Mouse (Mus musculus) liver (tissue): ENCODE measurements at regions not wholly inside any gene's neighbourhood (a gene's known extent, or its start where the extent isn't known, plus 50 kb on each side); places are given as distances from the start of the nearest gene placed in this dataset.

Experiments
- DNase-seq: peaks from one replicate; pipeline ENCODE4 v3.0.0-alpha.2; 2020; ENCODE audit warnings: mixed read lengths

DNA sequence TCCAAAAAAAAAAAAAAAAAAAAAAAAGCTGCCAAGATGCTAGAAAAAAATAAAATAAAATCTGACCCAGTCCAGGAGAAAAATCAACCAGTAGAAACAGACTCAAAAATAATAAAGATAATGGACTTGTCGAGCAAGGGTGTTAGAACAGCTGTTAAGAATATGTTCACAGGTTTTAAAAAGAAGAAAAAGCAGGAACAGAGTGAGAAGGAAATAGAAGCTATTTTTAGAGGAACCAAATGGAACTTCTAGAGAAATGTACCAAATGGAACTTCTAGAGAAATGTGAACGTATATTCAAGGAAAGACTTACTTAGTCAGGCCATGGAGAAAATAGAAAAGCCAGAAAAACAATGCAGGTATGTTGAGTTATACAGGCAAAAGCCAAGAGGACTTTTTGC lies 662.4 kb upstream of the Jmjd1c start:
- no peak for DNase-seq

GRCm38 (mm10) chr10:66470684-66471083 lies 625.2 kb upstream of the Jmjd1c start:
- DNase-seq, result no peak

DNA sequence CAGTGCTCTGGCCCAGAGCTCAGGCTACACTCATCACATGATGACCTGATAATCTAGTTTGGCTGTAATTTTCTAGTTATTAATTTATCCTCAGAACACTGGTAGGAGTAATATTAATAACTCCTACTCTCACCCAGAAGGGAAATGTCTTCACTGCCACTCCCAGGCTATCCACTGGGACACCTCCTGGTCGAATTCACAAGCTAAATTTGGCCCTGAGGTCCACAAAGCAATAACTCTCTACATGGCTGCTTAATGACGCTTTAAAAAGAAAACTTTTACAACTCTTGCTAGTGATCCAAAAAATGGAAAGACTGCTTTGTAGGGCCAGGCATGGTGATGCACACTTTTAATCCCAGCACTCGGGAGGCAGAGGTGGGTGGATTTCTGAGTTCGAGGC lies 623.9 kb upstream of the Jmjd1c start:
- no peak for DNase-seq

DNA sequence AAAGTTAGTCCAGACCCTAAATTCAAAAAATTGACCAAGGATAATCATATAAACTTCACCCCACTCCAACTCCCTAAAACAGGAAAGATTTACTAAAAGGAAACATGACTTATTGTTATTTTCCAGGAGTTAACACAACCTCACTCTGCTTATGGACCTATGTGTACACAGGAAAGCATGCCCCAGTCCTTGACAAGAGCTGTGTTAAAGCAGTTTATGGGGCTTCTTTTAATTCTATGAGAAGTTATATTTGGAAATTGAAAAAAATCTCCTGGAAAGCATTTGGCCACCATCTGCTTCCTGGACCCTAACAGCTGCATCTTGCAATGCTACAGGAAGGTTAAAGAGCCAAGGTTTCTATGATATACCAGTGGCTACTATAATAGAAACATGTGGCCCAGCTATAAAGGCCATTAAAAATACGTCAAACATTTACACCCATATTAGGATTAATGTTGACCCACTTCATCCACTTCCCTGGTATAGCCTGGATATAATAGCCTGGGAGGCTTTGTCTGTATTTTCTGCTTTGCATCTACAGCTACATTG lies 620.7 kb upstream of the Jmjd1c start:
- no peak for DNase-seq

DNA sequence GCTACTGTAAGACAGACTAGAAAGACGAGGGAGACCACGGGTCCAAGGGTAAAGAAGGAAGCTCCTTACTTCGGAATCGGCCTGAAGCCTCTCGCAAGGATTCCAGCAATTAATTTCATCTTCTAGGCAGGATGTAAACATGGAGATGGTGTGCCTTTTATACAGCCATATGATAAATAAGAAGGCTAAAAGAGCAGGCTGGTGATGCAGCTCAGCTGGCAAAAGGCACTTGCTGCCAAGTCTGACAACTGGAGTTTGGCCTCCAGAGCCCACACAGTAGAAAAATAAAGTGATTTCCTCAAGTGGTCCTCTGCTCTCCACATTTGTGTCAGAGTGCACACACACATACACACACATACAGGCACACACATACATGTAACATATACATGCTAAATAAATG lies 605.1 kb upstream of the Jmjd1c start:
- no peak for DNase-seq

DNA sequence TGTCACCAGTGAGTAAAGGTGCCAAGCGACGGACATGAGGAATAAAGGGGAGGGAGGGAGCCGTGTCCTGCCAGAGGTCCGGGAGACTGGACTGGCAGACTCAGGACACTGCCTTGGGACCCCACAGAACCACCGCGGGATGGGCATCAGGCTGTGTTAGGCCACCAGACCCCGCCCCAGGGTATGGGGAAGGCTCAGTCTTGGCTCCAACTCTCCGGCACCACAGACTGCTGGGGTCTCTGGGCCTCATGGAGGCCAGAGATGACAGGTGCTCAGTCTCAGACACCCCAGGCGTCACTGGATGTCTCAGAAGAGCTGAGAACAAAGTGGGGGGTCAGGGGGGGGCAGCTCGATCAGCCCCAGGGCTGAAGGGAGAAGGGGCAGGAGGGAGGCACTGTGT lies 604.1 kb upstream of the Jmjd1c start:
- DNase-seq, result no peak

DNA sequence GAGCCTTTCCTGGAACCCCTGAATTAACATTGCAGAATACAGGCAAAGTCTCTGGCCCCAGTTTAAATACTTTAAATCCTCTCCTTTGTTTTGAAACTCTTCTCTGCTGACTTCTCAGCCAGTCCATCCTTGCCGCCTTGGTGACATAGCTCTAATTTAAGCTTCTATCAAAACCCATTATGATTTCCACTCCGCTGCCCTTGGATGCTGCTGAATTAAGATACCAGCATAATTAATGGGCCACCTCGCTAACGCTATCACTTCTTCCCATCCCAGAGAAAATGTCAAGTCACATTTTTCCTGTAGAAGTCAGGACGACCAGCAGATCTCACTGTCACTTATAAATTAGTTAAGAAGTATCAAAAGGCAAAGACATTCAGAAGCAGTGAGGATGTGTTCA lies 556.1 kb upstream of the Jmjd1c start:
- no peak for DNase-seq

DNA sequence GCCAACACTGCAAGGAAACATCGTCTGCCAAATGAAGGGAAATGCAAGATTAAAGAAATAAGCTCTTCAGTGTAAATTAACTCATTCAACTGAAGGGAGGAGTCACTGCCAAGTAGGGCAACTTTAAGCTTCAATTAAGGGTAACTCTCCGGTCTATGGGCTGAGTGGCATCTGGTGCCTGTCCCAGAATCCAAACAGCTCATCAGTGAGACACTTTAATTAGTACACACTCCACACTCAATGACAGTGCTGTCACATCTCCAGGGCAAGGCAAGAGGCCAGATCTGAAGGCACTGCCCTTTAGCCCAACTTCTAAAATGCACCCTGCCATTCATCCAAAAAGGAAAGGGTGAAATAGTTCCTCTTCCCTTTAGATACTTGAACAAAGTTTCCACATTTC lies 549.3 kb upstream of the Jmjd1c start:
- DNase-seq, result no peak

- DNase-seq, result no peak
Measured at GRCm38 (mm10) chr10:66547660-66548059, 548.3 kb upstream of the Jmjd1c start.

DNA sequence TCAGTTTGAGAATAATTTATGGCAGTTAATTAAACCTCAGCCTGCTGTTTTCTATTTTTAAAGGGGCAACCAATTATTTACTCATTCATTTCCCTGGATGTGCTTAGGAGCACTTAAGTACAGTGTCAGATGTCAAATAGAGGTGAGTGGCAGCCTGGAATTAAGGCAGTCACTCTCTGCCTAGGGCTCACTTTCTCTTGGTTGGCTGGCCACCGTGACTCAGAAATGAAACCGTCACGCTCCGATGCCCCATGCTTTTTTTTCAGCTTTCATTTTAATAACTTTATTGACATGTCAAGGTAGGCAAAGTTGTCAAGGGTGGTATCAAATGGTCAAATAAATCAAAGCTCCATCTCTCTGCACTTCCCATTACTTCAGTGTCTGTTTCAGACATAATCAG lies 547.9 kb upstream of the Jmjd1c start:
- DNase-seq, result no peak

DNA sequence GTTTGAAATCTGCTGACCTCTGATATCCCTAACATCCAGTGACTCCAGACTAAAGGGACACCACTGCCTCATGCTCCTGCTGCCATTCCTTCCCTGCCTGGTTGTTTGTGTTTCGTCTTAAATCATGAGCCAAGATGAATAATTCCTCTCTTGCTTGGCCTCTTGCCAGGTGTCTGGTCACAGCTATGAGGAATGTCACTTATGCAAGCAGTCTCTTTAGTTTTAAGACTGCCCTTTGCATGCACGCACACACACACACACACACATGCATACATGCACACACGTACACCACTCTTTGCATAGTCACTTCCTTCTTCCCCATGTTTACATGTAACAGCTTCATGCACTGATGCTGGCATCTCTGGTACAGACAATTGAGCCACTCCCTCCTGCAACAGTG lies 543.0 kb upstream of the Jmjd1c start:
- DNase-seq, result peak; percentile 11

DNA sequence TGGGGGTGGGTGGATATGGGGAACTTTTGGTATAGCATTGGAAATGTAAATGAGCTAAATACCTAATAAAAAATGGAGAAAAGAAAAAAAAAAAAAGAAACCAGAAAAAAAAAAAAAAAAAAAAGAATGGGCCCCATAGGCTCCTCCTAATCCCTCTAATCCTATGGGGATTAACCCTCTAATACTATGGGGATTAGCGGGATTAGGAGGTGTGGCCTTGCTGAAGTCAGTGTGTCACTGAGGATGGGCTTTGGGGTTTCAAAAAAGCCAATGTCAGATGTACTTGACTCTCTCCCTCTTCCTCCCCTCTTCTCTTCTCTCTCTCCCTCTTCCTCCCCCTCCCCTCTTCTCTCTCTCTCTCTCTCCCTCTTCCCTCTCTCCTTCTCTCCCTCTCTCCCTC lies 541.7 kb upstream of the Jmjd1c start:
- DNase-seq, result no peak

DNA sequence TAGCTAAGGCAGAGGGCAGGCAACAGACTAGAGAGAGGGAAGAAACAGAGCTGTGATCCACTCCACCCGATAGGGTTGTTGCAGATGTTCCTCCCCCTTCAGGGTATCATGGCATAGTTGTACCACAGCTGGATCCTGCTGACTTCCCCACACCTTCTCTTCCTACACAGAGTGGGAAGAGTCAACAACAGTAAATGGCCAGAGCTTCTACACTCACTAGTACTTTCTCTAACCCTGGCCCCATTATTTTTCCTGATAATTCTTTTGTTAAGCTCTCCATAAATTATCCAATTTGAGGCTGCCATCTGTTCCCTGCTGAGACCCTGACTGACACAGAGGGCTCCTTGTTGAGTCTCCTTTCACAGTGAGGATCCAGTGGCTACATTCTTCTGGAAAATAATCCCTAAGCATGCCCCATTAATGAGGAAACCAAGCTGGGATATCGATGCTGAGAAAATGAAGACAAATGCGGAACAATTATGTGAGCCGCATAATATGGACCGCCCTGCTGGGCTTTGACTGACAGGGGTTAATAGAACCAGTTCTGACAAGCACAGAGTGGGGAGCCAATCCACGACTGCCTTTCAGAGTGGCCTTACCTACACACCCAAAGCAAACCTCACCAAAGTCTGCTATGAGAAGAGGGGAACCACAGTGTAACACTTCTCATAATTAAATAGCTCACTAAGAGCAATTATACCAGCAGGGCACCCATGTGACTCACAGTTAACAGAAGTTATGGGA lies 537.7 kb upstream of the Jmjd1c start:
- no peak for DNase-seq

- no peak for DNase-seq
Measured at GRCm38 (mm10) chr10:66565374-66565773, 530.6 kb upstream of the Jmjd1c start.

- DNase-seq, result no peak
Measured at GRCm38 (mm10) chr10:66574846-66575535, 520.9 kb upstream of the Jmjd1c start.

DNA sequence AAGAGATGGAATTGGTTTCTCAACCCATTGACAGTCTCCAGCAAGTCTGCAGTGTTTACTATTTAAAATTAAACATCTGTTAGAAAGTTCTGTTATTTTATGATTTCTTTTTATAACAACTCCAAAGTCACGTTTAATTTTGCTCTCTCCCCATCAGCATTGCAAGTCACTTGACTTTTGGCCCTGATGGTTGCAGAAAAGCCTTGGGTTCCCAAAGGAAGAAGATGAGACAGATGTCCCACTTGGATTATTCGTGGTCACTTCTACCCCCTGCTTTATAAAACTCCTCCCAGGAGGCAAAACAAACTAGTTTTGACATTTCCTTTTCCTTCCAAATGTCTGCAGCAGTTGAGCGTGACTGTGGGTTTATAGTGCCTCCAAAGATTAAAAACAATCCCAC lies 502.9 kb upstream of the Jmjd1c start:
- no peak for DNase-seq

DNA sequence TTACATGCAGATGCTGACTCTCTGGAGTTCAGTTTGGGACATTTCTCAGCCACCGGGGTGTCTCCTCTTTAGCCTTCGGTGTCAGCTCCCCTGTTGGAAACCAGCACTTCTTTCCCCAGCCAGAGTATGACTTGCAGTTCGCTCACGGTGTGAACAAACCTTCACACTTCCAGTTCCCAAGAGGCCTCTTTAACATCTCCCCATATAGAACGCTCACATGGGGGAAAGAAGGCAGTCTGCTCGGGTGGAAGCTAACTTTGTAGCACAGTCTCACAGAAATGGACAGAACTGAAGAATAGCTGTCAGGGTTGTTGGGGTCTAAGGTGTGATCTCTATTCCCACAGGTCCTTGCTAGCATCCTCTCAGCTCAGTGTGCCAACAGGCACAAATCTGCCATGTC lies 502.4 kb upstream of the Jmjd1c start:
- no peak for DNase-seq

- DNase-seq, result no peak
Measured at GRCm38 (mm10) chr10:66597952-66598351, 498.0 kb upstream of the Jmjd1c start.

DNA sequence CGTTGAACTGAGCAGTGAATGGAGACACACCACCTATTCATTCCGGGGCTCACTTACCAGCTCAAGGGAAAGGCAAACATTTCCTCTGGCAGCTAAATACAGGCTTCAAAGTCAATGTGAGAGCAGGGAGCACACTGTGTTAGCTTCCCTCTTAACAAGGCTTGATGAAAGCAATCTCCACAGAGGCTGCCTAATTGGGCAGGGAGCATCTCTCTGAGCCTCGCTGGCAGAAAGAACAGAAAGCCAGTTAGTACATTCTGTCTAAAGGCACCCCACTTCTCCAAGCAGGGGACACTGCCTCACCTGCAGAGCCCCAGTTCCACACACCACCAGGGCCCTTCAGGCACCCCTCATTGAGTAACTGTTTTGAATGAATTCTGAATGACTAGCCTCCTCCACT lies 488.8 kb upstream of the Jmjd1c start:
- no peak for DNase-seq

GRCm38 (mm10) chr10:66616280-66616679 lies 479.6 kb upstream of the Jmjd1c start:
- DNase-seq, result no peak

DNA sequence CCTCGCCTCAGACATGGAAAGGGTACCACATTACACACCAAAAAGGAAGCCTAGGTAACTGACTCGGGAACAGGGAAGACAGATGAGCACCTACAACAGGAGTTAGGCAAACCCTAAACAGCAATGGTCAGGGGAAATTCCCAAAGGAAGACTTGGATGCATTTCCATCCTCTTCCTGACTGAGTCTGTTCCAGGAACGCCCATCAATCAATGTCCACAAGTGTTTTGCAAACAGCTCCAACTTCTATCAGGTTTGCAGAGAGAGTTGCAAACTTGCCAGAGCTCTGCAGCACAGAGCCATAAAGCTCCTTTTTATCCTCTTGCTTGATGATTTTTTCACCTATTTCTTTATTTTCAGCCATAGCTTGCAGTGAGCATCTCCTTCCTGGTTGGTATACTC lies 464.9 kb upstream of the Jmjd1c start:
- DNase-seq, result no peak

DNA sequence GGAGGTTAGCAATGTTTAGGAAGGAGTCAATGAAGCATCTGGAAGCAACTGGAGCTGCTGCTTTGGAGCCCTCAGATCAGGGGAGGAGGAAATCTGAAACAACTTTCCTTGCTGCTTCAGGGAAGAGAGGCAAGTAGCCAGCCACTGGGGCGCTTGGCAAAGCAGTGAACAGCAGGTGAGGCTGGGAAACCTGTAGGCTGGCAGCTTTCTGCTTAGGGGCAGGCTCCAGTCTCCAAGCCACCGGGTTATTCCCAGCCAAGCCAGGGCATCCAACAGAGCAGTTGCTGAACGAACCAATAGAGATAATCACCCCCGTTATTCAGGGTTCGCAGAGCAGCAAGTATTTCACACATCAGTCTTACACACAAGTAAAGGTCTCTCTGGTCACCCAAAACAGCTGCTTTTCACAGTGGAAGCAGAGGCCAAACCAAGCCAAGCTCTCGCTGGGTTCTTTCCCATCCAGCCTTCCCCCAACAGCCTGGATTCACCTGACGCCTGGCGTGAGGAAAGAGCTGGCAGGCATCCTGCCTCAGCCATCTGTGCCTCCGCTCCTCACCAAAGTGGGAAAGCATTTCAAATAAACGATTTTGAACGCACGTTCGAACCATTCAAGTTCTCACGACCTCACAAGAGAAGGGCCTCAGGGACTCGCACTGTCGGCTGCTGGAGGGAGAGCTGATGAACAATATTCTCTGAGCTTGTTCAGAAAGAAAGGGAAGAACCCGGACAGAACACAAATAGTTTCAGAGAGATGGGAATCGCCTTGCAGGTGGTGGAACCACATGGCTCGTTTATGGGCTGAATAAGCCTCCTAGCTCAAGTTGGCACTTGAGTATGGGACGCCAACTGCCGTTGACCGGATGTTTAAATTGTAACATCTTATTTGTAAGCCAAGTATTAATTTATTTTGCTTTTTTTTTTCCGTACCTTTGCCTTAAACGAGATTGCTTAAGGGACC lies 454.8 kb upstream of the Jmjd1c start:
- no peak for DNase-seq

GRCm38 (mm10) chr10:66641966-66642365 lies 454.0 kb upstream of the Jmjd1c start:
- DNase-seq, result no peak
